Mouse (Mus musculus) ES-E14 (cell line): ENCODE measurements around the gene Tenm2. TPM values are rescaled to one million over a fixed set of nuclear protein-coding genes. Genes with fewer than 3 reads are reported as not detected.

Experiments used
- DNase-seq: peaks from one replicate; pipeline ENCODE4 v3.0.0-alpha.2; 2013; ENCODE audit warnings: low read depth, low spot score
- H3K27ac ChIP-seq: 2 replicates; pipeline ENCODE4 v1.5.1; 2012; ENCODE audit warnings: low read depth, mild to moderate bottlenecking, low read length, moderate library complexity, mixed read lengths; ENCODE audit not compliant: poor library complexity, insufficient read depth, severe bottlenecking
- H3K36me3 ChIP-seq: 2 replicates; pipeline ENCODE4 v1.6.1; 2012; ENCODE audit warnings: mild to moderate bottlenecking, low read length, moderate library complexity, mixed read lengths; ENCODE audit not compliant: control insufficient read depth, poor library complexity, insufficient read depth, severe bottlenecking
- H3K4me1 ChIP-seq, 2 experiments: fragments of 150-350 bp in 1 of 2; sonication (generic) in 1 of 2; 2 replicates each; pipeline ENCODE4 v1.6.1; 2012; ENCODE audit warnings: low read length in 2 of 2, mild to moderate bottlenecking in 1 of 2, mixed read lengths in 1 of 2; ENCODE audit not compliant: control insufficient read depth in 2 of 2, insufficient read depth in 2 of 2, poor library complexity in 1 of 2
- H3K4me3 ChIP-seq, 2 experiments: fragments of 150-350 bp in 1 of 2; sonication (generic) in 1 of 2; 2 replicates each; pipeline ENCODE4 v1.5.1; 2012; ENCODE audit warnings: low read length in 2 of 2, low read depth in 1 of 2, mild to moderate bottlenecking in 1 of 2, mixed read lengths in 1 of 2; ENCODE audit not compliant: insufficient read depth in 1 of 2, poor library complexity in 1 of 2, severe bottlenecking in 1 of 2
- H3K9ac ChIP-seq: 2 replicates; pipeline ENCODE4 v1.6.1; 2012; ENCODE audit warnings: low read depth, mild to moderate bottlenecking, low read length, mixed read lengths; ENCODE audit not compliant: poor library complexity, insufficient read depth, severe bottlenecking
- H3K9me3 ChIP-seq: fragments of 150-350 bp; sonication (generic); 2 replicates; pipeline ENCODE4 v1.6.1; 2012; ENCODE audit warnings: low read depth, mild to moderate bottlenecking, low read length; ENCODE audit not compliant: control insufficient read depth, insufficient read depth
- CHD2 ChIP-seq: IDR thresholded peaks from 2 replicates; pipeline ENCODE4 v1.6.1; 2014; ENCODE audit warnings: mild to moderate bottlenecking, low read depth, low read length, inconsistent platforms
- HCFC1 ChIP-seq: IDR thresholded peaks from 2 replicates; pipeline ENCODE4 v1.6.1; 2012; ENCODE audit warnings: low read length, inconsistent platforms, borderline replicate concordance; ENCODE audit not compliant: insufficient read depth
- MAFK ChIP-seq: IDR thresholded peaks from 2 replicates; pipeline ENCODE4 v1.6.1; 2014; ENCODE audit warnings: mild to moderate bottlenecking, low read depth, low read length, inconsistent platforms; ENCODE audit not compliant: insufficient read depth
- ZC3H11A ChIP-seq: IDR thresholded peaks from 2 replicates; pipeline ENCODE4 v1.6.1; 2012; ENCODE audit warnings: low read depth, mild to moderate bottlenecking, inconsistent platforms, low read length, borderline replicate concordance
- ZNF384 ChIP-seq: IDR thresholded peaks from 2 replicates; pipeline ENCODE4 v1.6.1; 2012; ENCODE audit warnings: low read depth, low read length, inconsistent platforms
- in situ Hi-C, 2 experiments: fragments of 600-800 bp; cut with MboI; formaldehyde crosslinking; loops; one replicate each; pipeline ENCODE4 v1.15.1; 2025; ENCODE audit warnings: low sequenced_read_pairs in 2 of 2, inconsistent platforms in 1 of 2; ENCODE audit not compliant: unreplicated experiment in 2 of 2
- total RNA-seq: library from RNA; depleted of rRNA; stranded (reverse); fragments of 300-350 nt; gene quantifications from 2 replicates; pipeline ENCODE4 v1.2.3, GENCODE M21; 2012

Tenm2 gene
- total RNA-seq, 1 experiment, result 0.04 TPM

GRCm38 (mm10) chr11:36074015-36074567 lies 1161.7 kb downstream of the Tenm2 start:
- no peak overlapping the region for H3K9ac ChIP-seq
- no peaks in the 10 kb centered on the region for H3K36me3 ChIP-seq
- no peak overlapping the region for H3K4me3 ChIP-seq
- no peak overlapping the region for H3K27ac ChIP-seq
- in situ Hi-C loops, result no loop called here
- no peaks in the 10 kb centered on the region for H3K9me3 ChIP-seq
- DNase-seq, result no peak
- TF ChIP-seq ZNF384 (no peak), MAFK (no peak), HCFC1 (no peak), CHD2 (no peak), ZC3H11A (no peak)
- no peaks in the 10 kb centered on the region for H3K4me1 ChIP-seq

GRCm38 (mm10) chr11:36073074-36073818 lies 1162.5 kb downstream of the Tenm2 start:
- in situ Hi-C loops, result no loop called here
- DNase-seq, result no peak
- H3K4me1 ChIP-seq, result no peaks in the 10 kb centered on the region
- no peak for TF ChIP-seq ZC3H11A
- H3K9me3 ChIP-seq, result no peaks in the 10 kb centered on the region
- no peaks in the 10 kb centered on the region for H3K36me3 ChIP-seq
- no peak overlapping the region for H3K27ac ChIP-seq
- H3K9ac ChIP-seq, result no peak overlapping the region
- no peak overlapping the region for H3K4me3 ChIP-seq

- in situ Hi-C loops, result no loop called here
- TF ChIP-seq MAFK (no peak), HCFC1 (no peak), ZC3H11A (no peak), ZNF384 (no peak), CHD2 (no peak)
Observed at GRCm38 (mm10) chr11:36072646-36073045, 1163.1 kb downstream of the Tenm2 start.

GRCm38 (mm10) chr11:36072038-36072437 lies 1163.7 kb downstream of the Tenm2 start:
- H3K27ac ChIP-seq, result no peak overlapping the region
- H3K4me3 ChIP-seq, result no peak overlapping the region
- H3K36me3 ChIP-seq, result no peaks in the 10 kb centered on the region
- no peaks in the 10 kb centered on the region for H3K4me1 ChIP-seq
- DNase-seq, result no peak
- TF ChIP-seq ZNF384 (no peak), ZC3H11A (no peak), CHD2 (no peak), MAFK (no peak), HCFC1 (no peak)
- in situ Hi-C loops, result no loop called here
- H3K9me3 ChIP-seq, result no peaks in the 10 kb centered on the region
- H3K9ac ChIP-seq, result no peak overlapping the region

More at GRCm38 (mm10) chr11:36072646-36073045, 1163.1 kb downstream of the Tenm2 start:
- Histone ChIP-seq H3K4me1 (no peaks in the 10 kb centered on the region), H3K36me3 (no peaks in the 10 kb centered on the region), H3K9ac (no peak overlapping the region), H3K27ac (no peak overlapping the region), H3K9me3 (no peaks in the 10 kb centered on the region), H3K4me3 (no peak overlapping the region)
- no peak for DNase-seq
